Mouse (Mus musculus) c-Kit-positive CD71-negative TER-119-negative erythroid progenitor cells, embryonic 14.5 days (primary cell): ENCODE data around the gene Tmem150a.
A peak's percentile ranks its signal among the peaks of the same experiment; 100 is the strongest.

Experiments used
- DNase-seq: peaks from one replicate; pipeline ENCODE4 v3.0.0-alpha.2; 2013; ENCODE audit warnings: low read depth

Tmem150a gene

GRCm38 (mm10) chr6:72374206-72374605 lies 19.0 kb downstream of the Tmem150a start:
- DNase-seq: no peak

- DNase-seq: peak; percentile 31
Measured at GRCm38 (mm10) chr6:72374820-72375563, 19.7 kb downstream of the Tmem150a start.

- no peak for DNase-seq
Measured at GRCm38 (mm10) chr6:72378510-72379234, 23.4 kb downstream of the Tmem150a start.

- DNase-seq: peak; percentile 30
Measured at GRCm38 (mm10) chr6:72379377-72380130, 24.3 kb downstream of the Tmem150a start.

- DNase-seq: peak; percentile 74
Measured at GRCm38 (mm10) chr6:72380131-72380770, 25.0 kb downstream of the Tmem150a start, which contains the start of gene Vamp5. Vamp5 (minus strand) TSS chr6:72380468.

- DNase-seq: no peak
Measured at GRCm38 (mm10) chr6:72382494-72382893, 27.2 kb downstream of the Tmem150a start.

- DNase-seq: no peak
Measured at GRCm38 (mm10) chr6:72383142-72383820, 28.0 kb downstream of the Tmem150a start.

GRCm38 (mm10) chr6:72383952-72384351 lies 28.7 kb downstream of the Tmem150a start:
- peak; percentile 22 for DNase-seq

GRCm38 (mm10) chr6:72385258-72385657 lies 30.0 kb downstream of the Tmem150a start:
- no peak for DNase-seq

GRCm38 (mm10) chr6:72386561-72386960 lies 31.3 kb downstream of the Tmem150a start:
- no peak for DNase-seq

- DNase-seq: no peak
Measured at GRCm38 (mm10) chr6:72387816-72388215, 32.6 kb downstream of the Tmem150a start.

GRCm38 (mm10) chr6:72388266-72388665 lies 33.0 kb downstream of the Tmem150a start:
- no peak for DNase-seq

GRCm38 (mm10) chr6:72388791-72389329 lies 33.6 kb downstream of the Tmem150a start:
- DNase-seq: no peak

GRCm38 (mm10) chr6:72389471-72389940 lies 34.3 kb downstream of the Tmem150a start:
- no peak for DNase-seq

GRCm38 (mm10) chr6:72389941-72390771 lies 34.9 kb downstream of the Tmem150a start, which contains the start of gene Vamp8:
Vamp8 (minus strand) TSS chr6:72390703.
- no peak for DNase-seq

GRCm38 (mm10) chr6:72390795-72391521 lies 35.7 kb downstream of the Tmem150a start:
- no peak for DNase-seq

GRCm38 (mm10) chr6:72392341-72392740 lies 37.1 kb downstream of the Tmem150a start:
- no peak for DNase-seq

GRCm38 (mm10) chr6:72396837-72397251 lies 41.6 kb downstream of the Tmem150a start:
- DNase-seq: no peak

- DNase-seq: no peak
Measured at GRCm38 (mm10) chr6:72399967-72400366, 44.7 kb downstream of the Tmem150a start.
